Mouse (Mus musculus): ENCODE measurements around the gene Pltp.
"Not testable (repeated sequence)": the region's sequence is repeated elsewhere in the genome, so short reads cannot be mapped to it uniquely, and the experiment has no call there.

Pltp gene

GRCm38 (mm10) chr2:164878509-164879227 is 21.2 kb upstream of the Pltp start:
- peak; percentile 69 for DNase-seq (ENCODE audit: low spot score)

- not testable (repeated sequence) for DNase-seq (ENCODE audit: low spot score)
Measured at GRCm38 (mm10) chr2:164877376-164878215, 20.1 kb upstream of the Pltp start.

GRCm38 (mm10) chr2:164875648-164876047 is 18.1 kb upstream of the Pltp start:
- not testable (repeated sequence) for DNase-seq (ENCODE audit: low spot score)

GRCm38 (mm10) chr2:164874239-164874769 is 16.8 kb upstream of the Pltp start:
- DNase-seq (ENCODE audit: low spot score): no peak

GRCm38 (mm10) chr2:164873621-164874020 is 16.1 kb upstream of the Pltp start:
- no peak for DNase-seq (ENCODE audit: low spot score)

- no peak for DNase-seq (ENCODE audit: low spot score)
Measured at GRCm38 (mm10) chr2:164871602-164872303, 14.2 kb upstream of the Pltp start.

GRCm38 (mm10) chr2:164868491-164868890 is 11.0 kb upstream of the Pltp start:
- no peak for DNase-seq (ENCODE audit: low spot score)

GRCm38 (mm10) chr2:164867566-164867965 is 10.1 kb upstream of the Pltp start:
- DNase-seq (ENCODE audit: low spot score): peak; percentile 69

- DNase-seq (ENCODE audit: low spot score): peak; percentile 69
Measured at GRCm38 (mm10) chr2:164866741-164867551, 9.4 kb upstream of the Pltp start.

GRCm38 (mm10) chr2:164864593-164864992 is 7.1 kb upstream of the Pltp start:
- DNase-seq (ENCODE audit: low spot score): no peak

- DNase-seq (ENCODE audit: low spot score): not testable (repeated sequence)
Measured at GRCm38 (mm10) chr2:164863411-164863810, 5.9 kb upstream of the Pltp start.

- DNase-seq (ENCODE audit: low spot score): no peak
Measured at GRCm38 (mm10) chr2:164862179-164862861, 4.8 kb upstream of the Pltp start.

GRCm38 (mm10) chr2:164861094-164861493 is 3.6 kb upstream of the Pltp start:
- no peak for DNase-seq (ENCODE audit: low spot score)

- DNase-seq (ENCODE audit: low spot score): no peak
Measured at GRCm38 (mm10) chr2:164859640-164860432, 2.3 kb upstream of the Pltp start.

GRCm38 (mm10) chr2:164859155-164859554 is 1.6 kb upstream of the Pltp start:
- DNase-seq (ENCODE audit: low spot score): no peak

- DNase-seq (ENCODE audit: low spot score): no peak
Measured at GRCm38 (mm10) chr2:164857842-164858553, 487 bp upstream of the Pltp start.

- no peak for DNase-seq (ENCODE audit: low spot score)
Measured at GRCm38 (mm10) chr2:164856309-164857100, 1.0 kb downstream of the Pltp start.

- not testable (repeated sequence) for DNase-seq (ENCODE audit: low spot score)
Measured at GRCm38 (mm10) chr2:164855572-164855971, 1.9 kb downstream of the Pltp start.
